Comparison of ENCODE assay signal across 8 mouse cellular contexts in the genomic region with DNA sequence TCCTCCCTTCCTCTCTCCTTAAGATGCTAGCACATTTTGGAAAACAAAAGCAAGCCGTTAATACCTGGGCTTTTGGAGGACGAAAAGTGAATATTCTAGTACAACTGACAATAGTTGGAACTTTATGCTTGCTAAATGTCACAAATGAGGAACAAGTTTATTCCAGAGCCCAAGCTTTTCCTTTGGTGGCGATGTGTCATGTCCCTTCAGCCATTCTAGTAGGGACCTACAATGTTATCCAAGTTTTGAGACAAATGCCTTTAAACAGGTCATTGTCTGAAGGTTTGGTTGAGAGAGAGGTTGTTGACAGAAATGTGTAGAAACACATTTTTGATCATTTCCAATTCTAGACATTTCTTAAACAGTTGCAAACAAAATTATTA. TPM values are rescaled to one million over a fixed set of nuclear protein-coding genes. Genes with fewer than 3 reads are reported as not detected.
DNase-seq lines count a peak whose midpoint lies in the region; ATAC-seq lines count a peak whose summit lies in the region.

No protein-coding gene starts in this region.

- H3K27ac ChIP-seq in heart, embryonic 11.5 days (ENCODE audit: low read depth, low read length): no peak overlapping the region
- peak overlapping the region; percentile 81 for H3K27ac ChIP-seq in brown adipose tissue, adult 24 weeks (replicated peaks; ENCODE audit: low read depth, low read length)
- no peak overlapping the region for H3K27ac ChIP-seq in hindbrain, embryonic 11.5 days (ENCODE audit: low read depth, low read length)
- peak overlapping the region; percentile 95; the same call in 1 of the 2 replicates for H3K27ac ChIP-seq in midbrain, embryonic 10.5 days (replicated peaks)

- ATAC-seq in heart, embryonic 11.5 days (replicated peaks; ENCODE audit: insufficient number of reproducible peaks, low FRiP score, low TSS enrichment): no peak
- no peak for ATAC-seq in hindbrain, embryonic 11.5 days (ENCODE audit: low FRiP score)
- ATAC-seq in inflammation-experienced regulatory T-cells, adult 6 months: no peak

- 39% methylated on average over 3 of the region's 3 CpGs for WGBS in heart, embryonic 11.5 days (ENCODE audit: insufficient replicate concordance)
- 36% methylated on average over 3 of the region's 3 CpGs for WGBS in hindbrain, embryonic 11.5 days
- WGBS in midbrain, embryonic 10.5 days: 53% methylated on average over 3 of the region's 3 CpGs

- H3K4me3 ChIP-seq in heart, embryonic 11.5 days (ENCODE audit: low read depth, low read length): peak overlapping the region; percentile 86
- H3K4me3 ChIP-seq in brown adipose tissue, adult 24 weeks (ENCODE audit: insufficient read depth, low read depth, low read length): peak overlapping the region; percentile 97
- H3K4me3 ChIP-seq in hindbrain, embryonic 11.5 days (ENCODE audit: low read depth, low read length): peak overlapping the region; percentile 70
- H3K4me3 ChIP-seq in midbrain, embryonic 10.5 days: peak overlapping the region; percentile 65

- H3K9ac ChIP-seq in heart, embryonic 11.5 days (ENCODE audit: low read depth, low read length): peak overlapping the region; percentile 95
- peak overlapping the region; percentile 97; the same call in 1 of the 2 replicates for H3K9ac ChIP-seq in hindbrain, embryonic 11.5 days (ENCODE audit: low read depth, low read length)

- H3K4me2 ChIP-seq in heart, embryonic 11.5 days: peak overlapping the region; percentile 74
- peak overlapping the region; percentile 75 for H3K4me2 ChIP-seq in hindbrain, embryonic 11.5 days (replicated peaks; ENCODE audit: low read depth, low read length)

- DNase-seq in heart, postnatal 25 days (ENCODE audit: low spot score): no peak
- DNase-seq in hindbrain, embryonic 11.5 days (ENCODE audit: low spot score): no peak
- no peak for DNase-seq in midbrain, embryonic 10.5 days (ENCODE audit: low spot score)
- DNase-seq in right cerebral cortex, postnatal 4 days: no peak
- no peak for DNase-seq in thymus, postnatal 14 days

- intact Hi-C loops in heart, postnatal 25 days (cut with DNase I): no loop called here

- peaks cover 4% of the 10 kb centered on the region for H3K4me1 ChIP-seq in heart, embryonic 11.5 days (ENCODE audit: control insufficient read depth, insufficient read depth, low read length)
- peaks cover 7% of the 10 kb centered on the region; the same call in 1 of the 2 replicates for H3K4me1 ChIP-seq in brown adipose tissue, adult 24 weeks (ENCODE audit: control insufficient read depth, insufficient read depth, insufficient read length, low read length)
- H3K4me1 ChIP-seq in hindbrain, embryonic 11.5 days (replicated peaks; ENCODE audit: control insufficient read depth, insufficient read depth, low read length): 0 out of 2 replicates have a peak, but pooled peaks cover 3% of the 10 kb centered on the region
- H3K4me1 ChIP-seq in midbrain, embryonic 10.5 days: peaks cover 27% of the 10 kb centered on the region

- H3K27me3 ChIP-seq in heart, embryonic 11.5 days (ENCODE audit: control insufficient read depth, insufficient read depth, low read length): no peaks in the 10 kb centered on the region
- no peaks in the 10 kb centered on the region for H3K27me3 ChIP-seq in hindbrain, embryonic 11.5 days (ENCODE audit: control insufficient read depth, insufficient read depth, low read length)
- no peaks in the 10 kb centered on the region for H3K27me3 ChIP-seq in midbrain, embryonic 10.5 days (ENCODE audit: low read depth, poor library complexity, severe bottlenecking)

- no peaks in the 10 kb centered on the region for H3K9me3 ChIP-seq in heart, embryonic 11.5 days (replicated peaks; ENCODE audit: control insufficient read depth, low read length)
- H3K9me3 ChIP-seq in hindbrain, embryonic 11.5 days (ENCODE audit: control insufficient read depth, low read length): no peaks in the 10 kb centered on the region
- H3K9me3 ChIP-seq in midbrain, embryonic 10.5 days (replicated peaks): peaks cover 14% of the 10 kb centered on the region

- 0 out of 2 replicates have a peak, but pooled peaks cover 2% of the 10 kb centered on the region for H3K36me3 ChIP-seq in heart, embryonic 11.5 days (ENCODE audit: control insufficient read depth, insufficient read depth, low read length)
- no peaks in the 10 kb centered on the region for H3K36me3 ChIP-seq in hindbrain, embryonic 11.5 days (ENCODE audit: control insufficient read depth, insufficient read depth, low read length)
- peaks cover 41% of the 10 kb centered on the region for H3K36me3 ChIP-seq in midbrain, embryonic 10.5 days

RNA-seq across cellular contexts. Expression of a gene that starts 1.2 kb away (rescaled TPM):
- 10.9 and 11.4 TPM in 2 replicates for polyA plus RNA-seq in heart, embryonic 11.5 days (2014; fragmentation: Nextera tagmentation; extraction: Ambion mirVana)
- total RNA-seq in heart, postnatal 25 days (2021): 10 to 100 TPM; 21.6 to 25.5 TPM
- 11.5 and 13.8 TPM in 2 replicates for polyA plus RNA-seq in brown adipose tissue, adult 24 weeks (2012; ENCODE audit: insufficient read depth, insufficient read length, missing spikeins)
- 12.5 and 15.1 TPM in 2 replicates for polyA plus RNA-seq in hindbrain, embryonic 11.5 days (2014; fragmentation: Nextera tagmentation; extraction: Ambion mirVana)
- 7.1 and 8.5 TPM in 2 replicates for polyA plus RNA-seq in midbrain, embryonic 10.5 days (2016; fragmentation: Nextera tagmentation; extraction: Ambion mirVana)
- polyA plus RNA-seq in inflammation-experienced regulatory T-cells, adult 6 months (2017; shearing (Covaris generic)): under 1 TPM in 1 of 3 experiments, not detected in 2; 0.18 TPM

RNA-seq across cellular contexts. Expression of a gene that starts 25.5 kb away (rescaled TPM):
- 1.3 and 2.3 TPM in 2 replicates for polyA plus RNA-seq in heart, embryonic 11.5 days (2014; fragmentation: Nextera tagmentation; extraction: Ambion mirVana)
- under 1 TPM; 0.55 to 0.59 TPM for total RNA-seq in heart, postnatal 25 days (2021)
- polyA plus RNA-seq in brown adipose tissue, adult 24 weeks (2012; ENCODE audit: insufficient read depth, insufficient read length, missing spikeins): 0.75 TPM in 1 of 2 replicates, not detected in the other
- 19.4 and 19.5 TPM in 2 replicates for polyA plus RNA-seq in hindbrain, embryonic 11.5 days (2014; fragmentation: Nextera tagmentation; extraction: Ambion mirVana)
- polyA plus RNA-seq in midbrain, embryonic 10.5 days (2016; fragmentation: Nextera tagmentation; extraction: Ambion mirVana): 2.9 and 4.0 TPM in 2 replicates
- polyA plus RNA-seq in inflammation-experienced regulatory T-cells, adult 6 months (2017; shearing (Covaris generic)): 1 to 10 TPM; 1.7 to 8.4 (median 2.4) TPM

RNA-seq across cellular contexts. Expression of a gene that starts 47.7 kb away (rescaled TPM):
- 9.2 and 9.9 TPM in 2 replicates for polyA plus RNA-seq in heart, embryonic 11.5 days (2014; fragmentation: Nextera tagmentation; extraction: Ambion mirVana)
- 1 to 10 TPM; 4.0 to 5.3 TPM for total RNA-seq in heart, postnatal 25 days (2021)
- 1.7 and 2.9 TPM in 2 replicates for polyA plus RNA-seq in brown adipose tissue, adult 24 weeks (2012; ENCODE audit: insufficient read depth, insufficient read length, missing spikeins)
- polyA plus RNA-seq in hindbrain, embryonic 11.5 days (2014; fragmentation: Nextera tagmentation; extraction: Ambion mirVana): 17.5 and 21.6 TPM in 2 replicates
- polyA plus RNA-seq in midbrain, embryonic 10.5 days (2016; fragmentation: Nextera tagmentation; extraction: Ambion mirVana): 14.0 and 14.1 TPM in 2 replicates
- 1 to 10 TPM; 2.1 to 3.7 (median 2.9) TPM for polyA plus RNA-seq in inflammation-experienced regulatory T-cells, adult 6 months (2017; shearing (Covaris generic))

Comparison
In these comparisons a context has a peak if more than half of its experiments do, and no peak if none do; other contexts are left out.
1. H3K27ac ChIP-seq: peak in brown adipose tissue, adult 24 weeks (single experiment) and midbrain, embryonic 10.5 days (single experiment); none in heart, embryonic 11.5 days (single experiment) and hindbrain, embryonic 11.5 days (single experiment).
2. Peak in every context shown above with its lines, with median percentiles within 50 percentile points of each other: H3K4me3 ChIP-seq.